Mouse (Mus musculus) embryo, embryonic 11.5 days (tissue): ENCODE measurements at regions not wholly inside any gene's neighbourhood (a gene's known extent, or its start where the extent isn't known, plus 50 kb on each side); places are given as distances from the start of the nearest gene placed in this dataset.

Source experiments
- DNase-seq: peaks from one replicate; pipeline ENCODE4 v3.0.0-alpha.2; 2012; ENCODE audit warnings: low read depth, low spot score

DNA sequence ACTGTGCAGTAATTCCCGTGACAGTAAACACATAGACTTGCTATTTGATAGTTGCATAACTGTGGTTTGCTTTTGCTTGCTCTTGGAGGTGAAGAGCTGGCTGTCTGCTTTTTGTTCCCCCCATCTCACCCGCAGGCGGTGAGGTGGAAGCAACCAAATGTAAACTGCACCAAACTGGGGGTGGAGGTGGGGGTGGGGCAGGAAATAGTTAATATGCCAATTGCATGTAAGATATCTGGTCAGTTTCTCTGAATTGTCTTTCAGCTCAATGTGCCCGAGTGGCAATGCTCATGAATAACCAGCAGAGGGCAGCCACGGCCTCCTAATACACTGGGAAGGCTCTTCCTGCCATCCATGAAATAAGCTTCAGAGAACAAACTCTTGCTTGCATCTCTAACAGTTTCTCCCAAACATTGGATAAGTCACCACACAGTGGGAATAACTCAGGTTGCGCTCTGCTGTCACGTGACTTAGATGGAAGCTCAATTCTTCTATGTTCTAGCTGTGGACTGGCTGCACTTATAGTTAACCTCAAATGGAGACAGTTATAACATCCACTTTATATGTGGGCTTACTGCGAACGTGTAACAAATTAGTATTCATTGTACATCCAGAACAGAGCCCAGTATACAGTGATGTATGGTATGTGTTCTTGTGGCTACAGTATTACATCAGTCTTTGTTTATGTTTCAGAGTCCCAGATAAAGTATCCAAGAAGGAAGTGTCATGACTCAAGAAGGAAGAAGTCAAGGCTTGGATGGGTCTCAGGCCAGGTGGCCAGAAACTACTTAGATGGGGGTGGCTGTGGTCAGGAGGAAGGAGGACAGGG is 62.0 kb upstream of the Egflam start:
- peak; percentile 56 for DNase-seq

DNA sequence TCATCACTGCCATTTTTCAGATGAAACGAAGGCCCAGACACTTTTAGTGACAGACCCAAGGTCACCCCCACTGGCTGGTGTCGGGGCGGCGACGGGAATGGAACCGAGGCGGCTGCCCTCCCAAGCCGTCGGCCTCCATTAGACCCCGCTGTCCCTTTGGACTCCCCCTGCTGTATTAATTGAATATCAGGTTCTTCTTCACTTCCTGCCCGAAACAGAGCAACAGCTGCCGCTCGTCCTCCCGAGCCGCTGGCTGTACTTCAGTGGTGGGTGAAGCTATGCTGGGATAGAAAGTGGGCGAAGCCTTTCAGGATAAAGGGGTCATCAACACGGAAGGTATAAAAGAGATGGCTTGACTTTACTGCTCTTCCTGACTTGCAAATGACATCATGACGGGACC is 64.4 kb upstream of the Egflam start:
- no peak for DNase-seq

- DNase-seq: no peak
These were observed 65.5 kb upstream of the Egflam start for GRCm38 (mm10) chr15:7463444-7464350.

GRCm38 (mm10) chr15:7480211-7480610 is 82.0 kb upstream of the Egflam start:
- DNase-seq: no peak

DNA sequence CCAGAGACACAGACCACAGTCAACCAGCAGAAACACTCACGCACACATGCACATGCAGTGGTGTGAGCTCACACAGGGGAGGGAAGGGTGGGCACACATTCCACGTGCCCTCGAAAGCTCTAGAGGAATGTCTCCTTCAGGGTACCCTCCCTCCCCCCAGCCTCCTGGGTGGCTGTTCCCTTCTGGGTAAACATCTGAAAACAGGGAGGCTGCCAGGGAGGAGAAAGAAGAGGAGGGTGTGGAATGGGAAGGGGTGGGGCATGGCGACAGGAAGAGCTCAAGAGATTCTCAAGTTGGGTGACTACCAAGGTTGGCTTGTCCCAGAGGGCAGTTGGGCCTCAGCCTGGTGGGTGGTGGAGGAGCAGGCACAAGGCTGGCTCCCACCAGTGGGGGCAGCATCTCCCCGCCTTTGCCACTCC is 82.6 kb upstream of the Egflam start:
- DNase-seq: no peak

GRCm38 (mm10) chr15:7483686-7484085 is 85.5 kb upstream of the Egflam start:
- DNase-seq: no peak

- no peak for DNase-seq
These were observed 92.9 kb upstream of the Egflam start for GRCm38 (mm10) chr15:7491091-7491490.

DNA sequence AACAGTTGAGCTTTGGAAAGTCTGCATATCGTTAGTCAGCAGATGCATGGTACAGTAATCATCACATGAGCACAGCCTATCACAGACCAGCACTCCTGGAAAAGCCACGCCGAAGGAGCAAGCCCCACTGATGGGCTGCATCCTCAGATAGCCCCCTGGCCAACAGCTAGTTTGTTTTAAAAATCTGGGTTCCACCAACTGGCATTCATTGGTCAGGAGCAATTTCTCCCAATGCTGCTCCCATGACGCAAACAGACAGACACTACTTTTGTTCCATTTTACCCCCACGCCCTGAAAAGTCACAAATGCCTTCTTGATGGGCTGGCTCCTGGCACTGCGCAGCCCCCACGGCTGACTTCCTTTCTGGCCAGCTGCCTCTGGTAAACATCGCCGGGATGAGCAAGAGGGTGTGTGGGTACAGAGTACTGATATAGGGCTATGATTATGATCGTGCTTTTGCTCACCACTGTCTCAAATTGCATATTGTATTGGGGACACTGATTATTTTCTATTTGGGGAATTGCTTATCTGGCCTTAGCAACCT is 95.0 kb upstream of the Egflam start:
- no peak for DNase-seq

DNA sequence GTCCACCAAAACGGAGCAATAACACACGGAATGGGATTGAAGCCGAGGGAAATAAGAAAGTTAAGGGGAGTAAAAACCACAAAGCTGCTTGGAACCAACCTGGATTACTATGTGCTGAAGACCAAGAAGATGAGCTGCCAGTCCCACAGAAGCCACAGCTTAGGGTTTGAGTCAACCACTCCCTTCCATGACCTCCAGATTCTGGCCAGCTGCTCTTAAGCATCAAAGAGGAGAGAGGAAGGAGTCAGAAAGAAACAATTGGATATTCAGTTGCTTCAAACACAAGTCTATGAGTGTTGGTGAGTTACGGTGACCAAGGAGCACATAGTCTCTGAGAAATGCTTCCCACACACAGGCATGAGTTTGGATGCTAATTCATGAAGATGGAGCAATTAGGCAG is 99.7 kb upstream of the Egflam start:
- no peak for DNase-seq

DNA sequence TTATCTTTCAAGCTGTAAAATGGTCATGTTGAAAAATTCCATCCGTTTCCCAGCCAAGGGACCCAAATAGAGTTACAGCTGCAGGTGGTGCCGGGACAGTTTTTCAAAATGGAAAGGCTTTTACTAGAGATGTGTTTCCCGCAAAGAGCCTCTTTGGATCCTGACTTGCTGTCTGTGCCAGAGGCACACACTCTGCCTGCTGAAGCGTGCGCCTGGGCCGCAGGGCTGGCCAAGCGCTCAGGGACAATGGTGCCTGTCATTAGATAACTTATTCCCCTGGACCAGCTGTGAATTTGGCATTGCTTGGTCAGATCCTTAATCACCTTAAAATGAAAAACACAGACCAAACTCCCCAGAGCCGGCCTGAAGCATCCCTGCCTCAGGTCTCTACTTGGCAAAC is 110.3 kb upstream of the Egflam start:
- DNase-seq: no peak

GRCm38 (mm10) chr15:7514743-7515273 is 116.6 kb upstream of the Egflam start:
- no peak for DNase-seq

- DNase-seq: no peak
These were observed 123.4 kb upstream of the Egflam start for GRCm38 (mm10) chr15:7521611-7522010.

DNA sequence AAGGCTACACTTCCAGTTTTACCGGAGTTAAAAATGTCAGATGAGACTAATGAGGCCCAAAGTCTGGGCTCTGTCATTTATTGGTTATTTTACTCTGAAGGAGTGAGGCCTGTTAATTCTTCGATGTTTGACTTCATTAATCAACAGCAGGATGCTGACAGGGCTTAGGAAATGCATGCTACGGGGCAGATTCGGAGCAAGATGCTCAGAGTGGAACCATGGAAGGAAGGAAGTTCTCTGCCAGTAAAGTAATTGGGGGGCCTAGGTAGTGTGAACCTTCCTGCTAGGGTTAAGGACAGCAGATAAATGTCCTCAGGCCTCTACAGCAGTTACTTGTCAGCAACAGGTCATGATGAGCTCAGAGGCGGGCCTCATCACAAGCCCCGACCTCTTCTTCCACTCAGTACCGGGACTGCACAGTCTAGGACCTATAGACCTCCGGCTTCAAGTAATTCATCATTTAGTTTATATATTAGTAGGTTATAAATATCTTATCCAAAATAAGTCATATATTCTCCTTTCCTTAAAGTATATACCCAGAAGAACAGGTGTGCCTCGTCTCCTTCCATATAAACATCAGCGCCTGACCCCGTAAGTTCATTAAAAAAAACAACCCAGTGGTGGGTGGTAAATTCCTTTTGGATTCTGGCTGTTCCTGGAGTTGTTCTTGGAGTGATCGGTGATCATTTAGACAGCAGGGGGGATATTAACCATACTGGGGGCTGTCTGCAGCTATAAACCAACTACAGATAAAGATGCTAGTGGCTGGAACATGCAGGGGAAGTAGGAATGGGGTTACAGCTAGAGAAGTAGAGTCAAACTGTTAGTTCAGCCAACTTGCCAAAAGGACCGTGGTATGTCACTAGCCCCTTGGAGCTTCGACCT is 124.9 kb upstream of the Egflam start:
- no peak for DNase-seq

DNA sequence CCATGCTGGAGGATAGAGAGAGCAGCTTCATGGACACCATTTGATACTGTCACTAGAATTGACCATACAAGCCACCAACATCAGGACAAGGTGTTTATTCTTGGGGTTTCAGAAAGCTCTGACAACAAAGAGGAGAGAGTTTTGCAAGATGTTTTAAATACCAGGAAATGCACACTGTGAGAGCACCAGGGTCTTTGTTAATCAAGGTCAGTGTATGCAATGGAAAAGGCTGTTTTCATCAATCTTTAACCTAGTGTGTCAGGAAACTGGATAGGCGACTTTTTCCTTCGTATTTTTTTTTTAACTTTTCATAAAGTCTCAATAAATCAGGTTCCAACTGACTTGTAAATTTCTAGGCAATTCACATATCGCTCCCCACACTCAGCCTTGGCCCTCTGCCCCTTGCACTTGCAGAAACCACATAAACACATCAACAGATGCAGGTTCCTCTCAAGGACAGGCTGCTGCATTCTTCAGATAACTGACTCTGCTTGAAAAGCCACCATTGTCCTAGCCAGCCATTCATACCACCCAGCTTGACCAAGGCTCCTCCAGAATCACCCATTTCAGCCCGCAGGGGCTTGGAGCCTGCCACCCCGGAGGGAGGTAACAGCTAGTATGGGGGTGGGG is 132.9 kb upstream of the Egflam start:
- DNase-seq: peak; percentile 26

GRCm38 (mm10) chr15:7537858-7538257 is 139.7 kb upstream of the Egflam start:
- DNase-seq: no peak

DNA sequence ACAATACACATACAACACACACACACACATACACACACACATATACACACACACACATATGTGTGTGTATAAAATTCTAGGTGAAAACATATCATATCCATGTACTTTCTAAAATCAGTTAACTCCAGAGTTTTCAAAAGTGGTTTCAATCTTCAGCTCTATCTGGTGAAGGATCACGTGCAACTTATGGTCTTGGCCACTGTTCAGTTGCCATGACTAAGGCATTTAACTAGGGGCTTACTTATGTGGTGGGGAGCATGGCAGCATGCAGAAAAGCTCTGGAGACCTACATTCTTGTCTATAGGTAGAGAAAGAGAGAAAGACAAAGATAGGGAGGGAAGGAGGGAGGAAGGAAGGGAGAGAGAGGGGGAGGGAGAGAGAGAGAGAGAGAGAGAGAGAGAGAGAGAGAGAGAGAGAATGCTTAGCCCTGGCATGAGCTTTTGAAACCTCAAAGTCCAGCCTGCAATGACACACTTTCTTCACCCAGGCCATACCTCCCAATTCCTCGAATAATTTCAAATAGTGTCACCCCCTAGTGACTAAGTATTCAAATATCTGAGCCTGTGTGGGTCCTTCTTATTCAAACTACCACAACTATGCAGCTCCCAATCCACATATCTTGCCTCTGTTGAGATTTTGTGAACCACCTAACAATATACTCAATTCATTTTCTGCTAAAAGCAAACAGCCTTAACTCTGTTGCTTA is 155.1 kb upstream of the Egflam start:
- no peak for DNase-seq

- no peak for DNase-seq
These were observed 156.2 kb upstream of the Egflam start for GRCm38 (mm10) chr15:7554433-7554832.

DNA sequence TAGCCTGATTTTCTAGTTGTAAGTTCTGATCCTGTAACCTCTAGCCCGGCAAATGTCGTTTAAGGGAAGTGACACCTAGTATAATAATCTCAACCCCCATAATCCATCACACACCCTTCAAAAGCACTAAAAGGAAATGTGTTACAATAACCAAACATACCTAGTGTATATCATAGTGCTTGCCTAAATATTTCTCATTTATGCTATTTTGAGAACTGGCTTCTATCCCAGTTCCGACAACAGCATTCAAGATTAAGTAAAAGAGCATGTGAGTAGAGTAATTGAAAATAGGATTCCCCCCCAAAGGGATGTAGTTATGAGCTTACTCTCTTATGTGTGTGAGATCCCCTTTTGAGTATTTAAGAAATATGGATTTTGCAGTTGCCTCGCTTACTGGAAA is 165.1 kb upstream of the Egflam start:
- DNase-seq: no peak

DNA sequence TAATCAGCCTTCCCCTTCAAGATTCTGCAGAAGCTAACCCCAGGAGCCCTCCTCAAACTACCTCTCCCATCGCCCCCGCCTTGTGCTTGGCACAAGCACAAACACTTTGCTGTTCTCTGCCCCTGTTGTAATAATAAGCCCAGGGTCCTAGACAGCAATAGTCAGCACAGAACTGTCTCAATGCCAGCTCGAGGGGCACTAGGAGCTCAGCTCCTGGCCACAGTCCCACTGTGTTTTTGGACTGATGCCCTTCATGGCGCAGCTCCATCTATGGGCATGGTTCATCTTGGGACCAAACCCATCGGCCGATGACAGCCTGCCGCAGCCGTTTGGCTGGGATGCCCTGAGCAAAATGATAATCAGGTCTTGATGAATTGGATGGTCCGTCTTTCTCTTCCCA is 165.5 kb upstream of the Egflam start:
- no peak for DNase-seq

GRCm38 (mm10) chr15:7572221-7572620 is 174.0 kb upstream of the Egflam start:
- no peak for DNase-seq
